Mouse (Mus musculus) MEL (cell line): ENCODE results near the gene Dennd4b. TPM values are rescaled to one million over a fixed set of nuclear protein-coding genes. Genes with fewer than 3 reads are reported as not detected.

Source experiments
- DNase-seq: peaks from one replicate; pipeline ENCODE4 v3.0.0; 2011; ENCODE audit warnings: low read depth, low spot score
- H3K27ac ChIP-seq: 2 replicates; pipeline ENCODE4 v1.5.1; 2012; ENCODE audit warnings: low read depth, mild to moderate bottlenecking, control low read depth, low read length, moderate library complexity; ENCODE audit not compliant: control insufficient read depth
- H3K27me3 ChIP-seq, 2 experiments: fragments of 150-350 bp in 1 of 2; sonication (generic) in 1 of 2; 2 replicates each; pipeline ENCODE4 v1.6.1; 2012; ENCODE audit warnings: low read length in 2 of 2, mild to moderate bottlenecking in 2 of 2, improper control_type of control experiment in 1 of 2, moderate library complexity in 1 of 2; ENCODE audit not compliant: insufficient read depth in 2 of 2, control insufficient read depth in 1 of 2
- H3K36me3 ChIP-seq, 2 experiments: 2 replicates each; pipeline ENCODE4 v1.6.1; 2012 to 2014; ENCODE audit warnings: low read length in 2 of 2, improper control_type of control experiment in 1 of 2, inconsistent platforms in 1 of 2, mild to moderate bottlenecking in 1 of 2; ENCODE audit not compliant: insufficient read depth in 2 of 2, control insufficient read depth in 1 of 2
- H3K4me1 ChIP-seq, 2 experiments: fragments of 150-350 bp in 1 of 2; sonication (generic) in 1 of 2; 2 replicates each; pipeline ENCODE4 v1.6.1; 2012; ENCODE audit warnings: low read length in 2 of 2, improper control_type of control experiment in 1 of 2, mild to moderate bottlenecking in 1 of 2; ENCODE audit not compliant: insufficient read depth in 2 of 2, control insufficient read depth in 1 of 2
- H3K4me3 ChIP-seq, 2 experiments: fragments of 150-350 bp in 1 of 2; sonication (generic) in 1 of 2; 2 replicates each; pipeline ENCODE4 v1.5.1; 2012; ENCODE audit warnings: low read depth in 2 of 2, low read length in 2 of 2, mild to moderate bottlenecking in 2 of 2, moderate library complexity in 2 of 2, control low read depth in 1 of 2, improper control_type of control experiment in 1 of 2; ENCODE audit not compliant: control insufficient read depth in 1 of 2, insufficient read depth in 1 of 2
- H3K79me2 ChIP-seq: 2 replicates; pipeline ENCODE4 v1.6.1; 2012; ENCODE audit warnings: mild to moderate bottlenecking, low read length, moderate library complexity; ENCODE audit not compliant: control insufficient read depth, poor library complexity, insufficient read depth
- H3K9ac ChIP-seq: 2 replicates; pipeline ENCODE4 v1.6.1; 2012; ENCODE audit warnings: low read depth, mild to moderate bottlenecking, control low read depth, low read length, moderate library complexity; ENCODE audit not compliant: control insufficient read depth, poor library complexity, severe bottlenecking
- H3K9me3 ChIP-seq: fragments of 150-350 bp; sonication (generic); replicated peaks from 2 replicates; pipeline ENCODE4 v1.6.1; 2012; ENCODE audit warnings: mild to moderate bottlenecking, low read length, improper control_type of control experiment, moderate library complexity; ENCODE audit not compliant: insufficient read depth
- BHLHE40 ChIP-seq: IDR thresholded peaks from 2 replicates; pipeline ENCODE4 v1.6.1; 2012; ENCODE audit warnings: low read depth, mild to moderate bottlenecking, inconsistent platforms, low read length, improper control_type of control experiment, borderline replicate concordance
- CHD1 ChIP-seq: IDR thresholded peaks from 2 replicates; pipeline ENCODE4 v1.6.1; 2012; ENCODE audit warnings: low read depth, mild to moderate bottlenecking, inconsistent platforms, low read length, improper control_type of control experiment
- CHD2 ChIP-seq: IDR thresholded peaks from 2 replicates; pipeline ENCODE4 v1.6.1; 2011; ENCODE audit warnings: low read length, improper control_type of control experiment
- E2F4 ChIP-seq: IDR thresholded peaks from 2 replicates; pipeline ENCODE4 v1.6.1; 2011; ENCODE audit warnings: low read depth, low read length, improper control_type of control experiment, borderline replicate concordance
- ELF1 ChIP-seq: IDR thresholded peaks from 2 replicates; pipeline ENCODE4 v1.6.1; 2014; ENCODE audit warnings: low read depth, mild to moderate bottlenecking, inconsistent platforms, low read length, improper control_type of control experiment, moderate library complexity
- EP300 ChIP-seq, 2 experiments: IDR thresholded peaks; 2 replicates each; pipeline ENCODE4 v1.6.1; 2011; ENCODE audit warnings: improper control_type of control experiment in 2 of 2, low read length in 2 of 2, low read depth in 1 of 2, mild to moderate bottlenecking in 1 of 2
- GABPA ChIP-seq: IDR thresholded peaks from 2 replicates; pipeline ENCODE4 v1.6.1; 2012; ENCODE audit warnings: low read depth, mild to moderate bottlenecking, inconsistent platforms, low read length, improper control_type of control experiment, moderate library complexity
- GATA1 ChIP-seq: IDR thresholded peaks from 2 replicates; pipeline ENCODE4 v1.6.1; 2011; ENCODE audit warnings: low read depth, low read length, improper control_type of control experiment
- HCFC1 ChIP-seq: IDR thresholded peaks from 2 replicates; pipeline ENCODE4 v1.6.1; 2012; ENCODE audit warnings: low read depth, mild to moderate bottlenecking, inconsistent platforms, low read length, improper control_type of control experiment, moderate library complexity
- JUND ChIP-seq: IDR thresholded peaks from 2 replicates; pipeline ENCODE4 v1.6.1; 2011; ENCODE audit warnings: low read depth, mild to moderate bottlenecking, improper control_type of control experiment, low read length
- KAT2A ChIP-seq: conservative IDR thresholded peaks from 2 replicates; pipeline ENCODE4 v1.6.1; 2012; ENCODE audit warnings: low read depth, low read length, improper control_type of control experiment, inconsistent platforms
- MAX ChIP-seq: IDR thresholded peaks from 2 replicates; pipeline ENCODE4 v1.6.1; 2011; ENCODE audit warnings: low read length, improper control_type of control experiment
- MAZ ChIP-seq: IDR thresholded peaks from 2 replicates; pipeline ENCODE4 v1.6.1; 2012; ENCODE audit warnings: low read depth, mild to moderate bottlenecking, inconsistent platforms, low read length, improper control_type of control experiment
- MEF2A ChIP-seq: IDR thresholded peaks from 2 replicates; pipeline ENCODE4 v1.6.1; 2014; ENCODE audit warnings: low read depth, mild to moderate bottlenecking, inconsistent platforms, low read length, improper control_type of control experiment; ENCODE audit not compliant: poor library complexity, insufficient replicate concordance, severe bottlenecking; ENCODE audit errors: extremely low read depth
- MXI1 ChIP-seq: IDR thresholded peaks from 2 replicates; pipeline ENCODE4 v1.6.1; 2011; ENCODE audit warnings: mild to moderate bottlenecking, low read depth, low read length, improper control_type of control experiment
- MYB ChIP-seq: IDR thresholded peaks from 2 replicates; pipeline ENCODE4 v1.6.1; 2011; ENCODE audit warnings: mild to moderate bottlenecking, low read depth, low read length, improper control_type of control experiment
- MYC ChIP-seq: IDR thresholded peaks from 2 replicates; pipeline ENCODE4 v1.6.1; 2011; ENCODE audit warnings: low read depth, mild to moderate bottlenecking, low read length, improper control_type of control experiment, moderate library complexity
- NELFE ChIP-seq: IDR thresholded peaks from 2 replicates; pipeline ENCODE4 v1.6.1; 2011; ENCODE audit warnings: low read depth, low read length, improper control_type of control experiment
- POLR2AphosphoS5 ChIP-seq: IDR thresholded peaks from 2 replicates; pipeline ENCODE4 v1.6.1; 2012; ENCODE audit warnings: low read depth, borderline replicate concordance, mild to moderate bottlenecking, inconsistent platforms, low read length, moderate library complexity, mixed read lengths
- RAD21 ChIP-seq: IDR thresholded peaks from 2 replicates; pipeline ENCODE4 v1.6.1; 2011; ENCODE audit warnings: mild to moderate bottlenecking, low read depth, low read length, improper control_type of control experiment
- RCOR1 ChIP-seq: IDR thresholded peaks from 2 replicates; pipeline ENCODE4 v1.6.1; 2012; ENCODE audit warnings: low read depth, mild to moderate bottlenecking, inconsistent platforms, low read length, improper control_type of control experiment
- SIN3A ChIP-seq: IDR thresholded peaks from 2 replicates; pipeline ENCODE4 v1.6.1; 2012; ENCODE audit warnings: low read length, improper control_type of control experiment, inconsistent platforms
- TAL1 ChIP-seq: IDR thresholded peaks from 2 replicates; pipeline ENCODE4 v1.6.1; 2012; ENCODE audit warnings: mild to moderate bottlenecking, inconsistent platforms, low read length, moderate library complexity, mixed read lengths
- TCF12 ChIP-seq: IDR thresholded peaks from 2 replicates; pipeline ENCODE4 v1.6.1; 2014; ENCODE audit warnings: low read depth, mild to moderate bottlenecking, inconsistent platforms, low read length, improper control_type of control experiment, moderate library complexity
- UBTF ChIP-seq: IDR thresholded peaks from 2 replicates; pipeline ENCODE4 v1.6.1; 2012; ENCODE audit warnings: low read depth, mild to moderate bottlenecking, inconsistent platforms, low read length, improper control_type of control experiment, moderate library complexity, borderline replicate concordance; ENCODE audit not compliant: insufficient read depth
- USF1 ChIP-seq: IDR thresholded peaks from 2 replicates; pipeline ENCODE4 v1.6.1; 2014; ENCODE audit warnings: low read depth, mild to moderate bottlenecking, inconsistent platforms, low read length, improper control_type of control experiment, moderate library complexity
- USF2 ChIP-seq, 2 experiments: IDR thresholded peaks; 2 replicates each; pipeline ENCODE4 v1.6.1; 2011 to 2012; ENCODE audit warnings: improper control_type of control experiment in 2 of 2, low read length in 2 of 2, borderline replicate concordance in 1 of 2, inconsistent platforms in 1 of 2, low read depth in 1 of 2, mild to moderate bottlenecking in 1 of 2; ENCODE audit not compliant: insufficient read depth in 1 of 2
- ZC3H11A ChIP-seq: IDR thresholded peaks from 2 replicates; pipeline ENCODE4 v1.6.1; 2012; ENCODE audit warnings: low read depth, mild to moderate bottlenecking, inconsistent platforms, low read length, improper control_type of control experiment
- ZKSCAN1 ChIP-seq: IDR thresholded peaks from 2 replicates; pipeline ENCODE4 v1.6.1; 2012; ENCODE audit warnings: low read depth, mild to moderate bottlenecking, inconsistent platforms, low read length, improper control_type of control experiment, moderate library complexity
- ZMIZ1 ChIP-seq: IDR thresholded peaks from 2 replicates; pipeline ENCODE4 v1.6.1; 2012; ENCODE audit warnings: low read depth, mild to moderate bottlenecking, inconsistent platforms, low read length, improper control_type of control experiment, moderate library complexity
- ZNF384 ChIP-seq: IDR thresholded peaks from 2 replicates; pipeline ENCODE4 v1.6.1; 2012; ENCODE audit warnings: low read depth, mild to moderate bottlenecking, inconsistent platforms, low read length, improper control_type of control experiment
- polyA plus RNA-seq, 2 experiments: library from polyadenylated mRNA; stranded (reverse) in 1 of 2; unstranded in 1 of 2; fragments of >175 nt in 1 of 2; fragments of >200 nt in 1 of 2; gene quantifications; 2 replicates each; pipeline versions ENCODE4 v1.2.1 to v1.2.4; 2012; ENCODE audit warnings: low replicate concordance in 2 of 2, low read depth in 1 of 2; ENCODE audit not compliant: insufficient read length in 2 of 2, insufficient read depth in 1 of 2, missing spikeins in 1 of 2
- total RNA-seq: library from RNA; depleted of rRNA; stranded (reverse); fragments of 300-350 nt; gene quantifications from 2 replicates; pipeline ENCODE4 v1.2.3, GENCODE M21; 2012

Gene Dennd4b
- total and polyA plus RNA-seq, 3 experiments, result 11.6 to 27.1 TPM; not detected in 1

- peak; percentile 10 for TF ChIP-seq RAD21
- TF ChIP-seq ZKSCAN1, result no peak
- TF ChIP-seq NELFE, result peak; percentile 91
- TF ChIP-seq MEF2A, result no peak
- peak; percentile 78 for TF ChIP-seq MAX
- peak; percentile 93 for TF ChIP-seq MAZ
Observed at GRCm38 (mm10) chr3:90265034-90265931, at the start of gene Dennd4b (continued).

GRCm38 (mm10) chr3:90215825-90216380 is 49.1 kb upstream of the Dennd4b start:
- DNase-seq, result peak; percentile 77
- H3K27ac ChIP-seq, result no peak overlapping the region
- H3K79me2 ChIP-seq, result peaks cover 20% of the 10 kb centered on the region
- H3K9me3 ChIP-seq, result no peaks in the 10 kb centered on the region
- H3K9ac ChIP-seq, result no peak overlapping the region
- H3K4me3 ChIP-seq, result no peak overlapping the region
- peaks cover 12 to 16% of the 10 kb centered on the region in 2 experiments; a peak in 3 of 4 replicates for H3K4me1 ChIP-seq
- H3K36me3 ChIP-seq, result peaks cover 12 to 23% of the 10 kb centered on the region in 2 experiments
- H3K27me3 ChIP-seq, result no peaks in the 10 kb centered on the region
- no peak for TF ChIP-seq ELF1
- TF ChIP-seq MAZ, result no peak
- TF ChIP-seq POLR2AphosphoS5, result no peak
- TF ChIP-seq EP300 (IDR thresholded peaks at IDR 0.05; ENCODE audit: low read depth in 1 of 2, low read length in 2 of 2), result no peak
- TF ChIP-seq TAL1, result no peak
- no peak; the same call in 1 of the 2 replicates for TF ChIP-seq ZKSCAN1
- peak; percentile 89 for TF ChIP-seq MYC
- TF ChIP-seq CHD1, result no peak
- TF ChIP-seq BHLHE40, result no peak
- no peak for TF ChIP-seq ZMIZ1
- no peak for TF ChIP-seq MEF2A
- TF ChIP-seq NELFE, result no peak
- no peak for TF ChIP-seq HCFC1
- TF ChIP-seq MYB, result no peak
- TF ChIP-seq TCF12, result no peak
- TF ChIP-seq ZC3H11A, result peak; percentile 75
- TF ChIP-seq MXI1, result peak; percentile 44; the same call in 1 of the 2 replicates
- no peak for TF ChIP-seq KAT2A
- TF ChIP-seq USF2 (IDR thresholded peaks at IDR 0.05; ENCODE audit: borderline replicate concordance in 1 of 2, insufficient read depth in 1 of 2, low read depth in 1 of 2, low read length in 2 of 2), result no peak
- no peak for TF ChIP-seq CHD2
- no peak for TF ChIP-seq JUND
- 0 out of 2 replicates have a peak, but pooled peaks have one; percentile 50 for TF ChIP-seq SIN3A
- TF ChIP-seq ZNF384, result peak; percentile 97
- no peak; the same call in 1 of the 2 replicates for TF ChIP-seq RCOR1
- no peak for TF ChIP-seq UBTF
- no peak for TF ChIP-seq GABPA
- TF ChIP-seq GATA1, result no peak
- TF ChIP-seq E2F4, result no peak
- TF ChIP-seq USF1, result peak; percentile 71
- TF ChIP-seq RAD21, result peak; percentile 77
